Mouse (Mus musculus): ENCODE data around the gene Tom1l2. TPM values are rescaled to one million over a fixed set of nuclear protein-coding genes. Genes with fewer than 3 reads are reported as not detected.

The Tom1l2 gene
- polyA plus RNA-seq, 1 experiment from 2014 or later, result 9.0 TPM

DNA sequence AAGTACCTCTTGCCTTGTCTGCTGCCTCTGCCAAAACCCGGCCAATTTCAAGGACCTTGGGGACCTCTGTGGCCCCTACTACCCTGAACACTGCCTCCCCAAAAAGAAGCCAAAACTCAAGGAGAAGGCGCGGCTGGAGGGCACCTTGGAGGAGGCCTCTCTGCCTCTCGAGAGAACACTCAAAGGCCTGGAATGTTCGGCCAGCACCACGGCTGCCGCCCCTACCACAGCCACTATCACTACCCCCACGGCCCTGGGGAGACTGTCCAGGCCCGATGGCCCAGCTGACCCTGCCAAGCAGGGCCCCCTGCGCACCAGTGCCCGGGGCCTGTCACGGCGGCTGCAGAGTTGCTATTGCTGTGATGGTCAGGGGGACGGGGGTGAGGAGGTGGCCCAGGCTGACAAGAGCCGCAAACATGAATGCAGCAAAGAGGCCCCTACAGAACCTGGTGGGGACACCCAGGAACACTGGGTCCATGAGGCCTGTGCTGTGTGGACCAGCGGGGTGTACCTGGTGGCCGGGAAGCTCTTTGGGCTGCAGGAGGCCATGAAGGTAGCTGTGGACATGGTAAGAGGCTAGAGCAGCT, 162.6 kb downstream of the Tom1l2 start:
- 93% methylated on average over 17 of the region's 17 CpGs for WGBS
- no peak for DNase-seq (ENCODE audit: low spot score)
- no peak overlapping the region for H3K27ac ChIP-seq (replicated peaks; ENCODE audit: low read depth, low read length)

DNA sequence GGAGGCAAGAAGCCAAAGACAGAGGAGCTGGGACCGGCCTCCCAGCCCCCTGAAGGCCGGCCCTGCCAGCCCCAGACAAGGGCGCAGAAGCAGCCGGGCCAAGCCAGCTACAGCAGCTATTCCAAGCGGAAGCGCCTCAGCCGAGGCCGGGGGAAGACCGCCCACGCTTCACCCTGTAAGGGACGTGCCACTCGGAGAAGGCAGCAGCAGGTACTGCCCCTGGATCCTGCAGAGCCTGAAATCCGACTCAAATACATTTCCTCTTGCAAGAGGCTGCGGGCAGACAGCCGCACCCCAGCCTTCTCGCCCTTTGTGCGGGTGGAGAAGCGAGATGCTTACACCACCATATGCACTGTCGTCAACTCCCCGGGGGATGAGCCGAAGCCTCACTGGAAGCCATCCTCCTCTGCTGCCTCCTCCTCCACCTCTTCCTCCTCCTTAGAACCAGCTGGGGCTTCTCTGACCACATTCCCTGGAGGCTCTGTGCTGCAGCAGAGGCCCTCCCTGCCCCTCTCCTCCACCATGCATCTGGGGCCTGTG, 163.1 kb downstream of the Tom1l2 start:
- Histone ChIP-seq H3K36me3 (replicated peaks; ENCODE audit: control insufficient read depth, insufficient read depth, low read depth, low read length) (peaks cover 51% of the 10 kb centered on the region), H3K27me3 (ENCODE audit: control insufficient read depth, insufficient read depth, low read length) (no peaks in the 10 kb centered on the region), H3K4me1 (ENCODE audit: control insufficient read depth, insufficient read depth, low read length) (peaks cover 2% of the 10 kb centered on the region; the same call in 1 of the 2 replicates), H3K9me3 (replicated peaks; ENCODE audit: control insufficient read depth, low read length) (peaks cover 2% of the 10 kb centered on the region; the same call in 1 of the 2 replicates), H3K9ac (replicated peaks; ENCODE audit: low read length) (no peak overlapping the region), H3K4me2 (ENCODE audit: low read depth, low read length) (no peak overlapping the region), H3K27ac (replicated peaks; ENCODE audit: low read depth, low read length) (no peak overlapping the region; the same call in 1 of the 2 replicates), H3K4me3 (ENCODE audit: low read depth, low read length) (no peak overlapping the region)
- ATAC-seq (replicated peaks; ENCODE audit: insufficient number of reproducible peaks, low FRiP score, low TSS enrichment, low read depth) (no peak), DNase-seq (ENCODE audit: low spot score) (no peak)
- WGBS, result 86% methylated on average over 21 of the region's 21 CpGs

More for the DNA sequence above, 162.6 kb downstream of the Tom1l2 start:
- Histone ChIP-seq H3K27me3 (ENCODE audit: control insufficient read depth, insufficient read depth, low read length) (no peaks in the 10 kb centered on the region), H3K4me3 (ENCODE audit: low read depth, low read length) (no peak overlapping the region), H3K9ac (replicated peaks; ENCODE audit: low read length) (no peak overlapping the region), H3K4me1 (ENCODE audit: control insufficient read depth, insufficient read depth, low read length) (no peaks in the 10 kb centered on the region), H3K9me3 (replicated peaks; ENCODE audit: control insufficient read depth, low read length) (peaks cover 4% of the 10 kb centered on the region; the same call in 1 of the 2 replicates), H3K36me3 (replicated peaks; ENCODE audit: control insufficient read depth, insufficient read depth, low read depth, low read length) (peaks cover 55% of the 10 kb centered on the region), H3K4me2 (ENCODE audit: low read depth, low read length) (no peak overlapping the region)
- no peak for ATAC-seq (replicated peaks; ENCODE audit: insufficient number of reproducible peaks, low FRiP score, low TSS enrichment, low read depth)

DNA sequence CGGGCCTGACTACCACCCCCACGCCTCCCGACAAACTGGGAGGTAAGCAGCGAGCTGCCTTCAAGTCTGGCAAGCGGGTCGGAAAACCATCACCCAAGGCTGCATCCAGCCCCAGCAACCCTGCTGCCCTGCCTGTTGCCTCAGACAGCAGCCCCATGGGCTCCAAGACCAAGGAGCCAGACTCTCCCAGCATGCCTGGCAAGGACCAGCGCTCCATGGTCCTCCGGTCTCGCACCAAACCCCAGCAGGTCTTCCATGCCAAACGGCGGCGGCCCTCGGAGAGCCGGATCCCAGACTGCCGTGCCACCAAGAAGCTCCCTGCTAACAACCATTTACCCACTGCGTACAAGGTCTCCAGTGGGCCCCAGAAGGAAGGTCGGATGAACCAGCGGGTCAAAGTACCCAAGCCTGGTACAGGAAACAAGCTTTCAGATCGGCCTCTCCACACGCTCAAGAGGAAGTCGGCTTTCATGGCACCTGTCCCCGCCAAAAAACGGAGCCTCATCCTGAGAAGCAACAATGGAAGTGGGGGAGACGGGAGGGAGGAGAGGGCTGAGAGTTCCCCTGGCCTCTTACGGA, 164.3 kb downstream of the Tom1l2 start:
- Histone ChIP-seq H3K9ac (replicated peaks; ENCODE audit: low read length) (no peak overlapping the region), H3K36me3 (replicated peaks; ENCODE audit: control insufficient read depth, insufficient read depth, low read depth, low read length) (peaks cover 40% of the 10 kb centered on the region), H3K27me3 (ENCODE audit: control insufficient read depth, insufficient read depth, low read length) (no peaks in the 10 kb centered on the region), H3K4me1 (ENCODE audit: control insufficient read depth, insufficient read depth, low read length) (peaks cover 5% of the 10 kb centered on the region; the same call in 1 of the 2 replicates), H3K27ac (replicated peaks; ENCODE audit: low read depth, low read length) (no peak overlapping the region), H3K9me3 (replicated peaks; ENCODE audit: control insufficient read depth, low read length) (no peaks in the 10 kb centered on the region), H3K4me3 (ENCODE audit: low read depth, low read length) (no peak overlapping the region), H3K4me2 (ENCODE audit: low read depth, low read length) (no peak overlapping the region)
- WGBS, result 89% methylated on average over 25 of the region's 25 CpGs
- ATAC-seq (replicated peaks; ENCODE audit: insufficient number of reproducible peaks, low FRiP score, low TSS enrichment, low read depth) (no peak), DNase-seq (ENCODE audit: low spot score) (no peak)

DNA sequence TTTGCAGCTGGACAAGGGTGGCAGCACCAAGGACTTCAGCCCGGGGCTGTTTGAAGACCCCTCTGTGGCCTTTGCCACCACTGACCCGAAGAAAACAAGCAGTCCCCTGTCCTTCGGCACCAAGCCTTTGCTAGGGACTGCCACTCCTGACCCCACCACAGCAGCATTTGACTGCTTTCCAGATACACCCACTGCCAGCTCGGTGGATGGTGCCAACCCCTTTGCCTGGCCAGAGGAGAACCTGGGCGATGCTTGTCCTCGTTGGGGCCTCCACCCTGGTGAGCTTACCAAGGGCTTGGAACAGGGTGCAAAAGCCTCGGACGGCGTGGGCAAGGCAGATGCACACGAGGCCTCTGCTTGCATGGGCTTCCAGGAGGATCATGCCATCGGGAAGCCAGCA, 165.6 kb downstream of the Tom1l2 start:
- Histone ChIP-seq H3K27ac (replicated peaks; ENCODE audit: low read depth, low read length) (no peak overlapping the region), H3K4me2 (ENCODE audit: low read depth, low read length) (no peak overlapping the region), H3K9ac (replicated peaks; ENCODE audit: low read length) (no peak overlapping the region), H3K4me3 (ENCODE audit: low read depth, low read length) (no peak overlapping the region), H3K27me3 (ENCODE audit: control insufficient read depth, insufficient read depth, low read length) (no peaks in the 10 kb centered on the region), H3K9me3 (replicated peaks; ENCODE audit: control insufficient read depth, low read length) (no peaks in the 10 kb centered on the region), H3K36me3 (replicated peaks; ENCODE audit: control insufficient read depth, insufficient read depth, low read depth, low read length) (peaks cover 40% of the 10 kb centered on the region), H3K4me1 (ENCODE audit: control insufficient read depth, insufficient read depth, low read length) (peaks cover 13% of the 10 kb centered on the region)
- 80% methylated on average over 11 of the region's 11 CpGs for WGBS
- ATAC-seq (replicated peaks; ENCODE audit: insufficient number of reproducible peaks, low FRiP score, low TSS enrichment, low read depth) (no peak), DNase-seq (ENCODE audit: low spot score) (no peak)

DNA sequence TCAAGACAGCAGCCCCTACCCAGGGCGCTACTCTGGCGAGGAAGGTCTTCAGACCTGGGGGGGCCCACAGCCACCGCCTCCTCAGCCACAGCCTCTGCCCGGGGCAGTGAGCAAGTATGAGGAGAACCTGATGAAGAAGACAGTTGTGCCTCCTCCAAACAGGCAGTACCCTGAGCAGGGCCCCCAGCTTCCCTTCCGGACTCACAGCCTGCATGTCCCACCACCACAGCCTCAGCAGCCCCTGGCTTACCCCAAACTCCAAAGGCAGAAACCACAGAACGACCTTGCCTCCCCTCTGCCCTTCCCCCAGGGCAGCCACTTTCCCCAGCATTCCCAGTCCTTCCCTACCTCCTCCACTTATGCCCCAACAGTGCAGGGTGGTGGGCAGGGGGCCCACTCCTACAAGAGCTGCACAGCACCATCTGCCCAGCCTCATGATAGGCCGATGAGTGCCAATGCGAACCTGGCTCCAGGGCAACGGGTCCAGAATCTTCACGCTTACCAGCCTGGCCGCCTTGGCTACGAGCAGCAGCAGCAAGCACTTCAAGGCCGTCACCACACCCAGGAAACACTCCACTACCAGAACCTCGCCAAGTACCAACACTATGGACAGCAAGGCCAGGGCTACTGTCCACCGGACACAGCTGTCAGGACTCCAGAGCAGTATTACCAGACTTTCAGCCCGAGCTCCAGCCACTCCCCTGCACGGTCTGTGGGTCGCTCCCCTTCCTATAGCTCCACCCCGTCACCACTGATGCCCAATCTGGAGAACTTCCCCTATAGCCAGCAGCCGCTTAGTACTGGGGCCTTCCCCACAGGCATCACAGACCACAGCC, 167.1 kb downstream of the Tom1l2 start:
- WGBS, result 88% methylated on average over 20 of the region's 20 CpGs
- H3K9me3 ChIP-seq (replicated peaks; ENCODE audit: control insufficient read depth, low read length), result no peaks in the 10 kb centered on the region
- H3K27me3 ChIP-seq (ENCODE audit: control insufficient read depth, insufficient read depth, low read length), result no peaks in the 10 kb centered on the region
- no peak overlapping the region for H3K27ac ChIP-seq (replicated peaks; ENCODE audit: low read depth, low read length)
- H3K36me3 ChIP-seq (replicated peaks; ENCODE audit: control insufficient read depth, insufficient read depth, low read depth, low read length), result peaks cover 38% of the 10 kb centered on the region
- H3K4me3 ChIP-seq (ENCODE audit: low read depth, low read length), result no peak overlapping the region
- no peak overlapping the region for H3K9ac ChIP-seq (replicated peaks; ENCODE audit: low read length)
- H3K4me2 ChIP-seq (ENCODE audit: low read depth, low read length), result no peak overlapping the region
- DNase-seq (ENCODE audit: low spot score) (no peak), ATAC-seq (replicated peaks; ENCODE audit: insufficient number of reproducible peaks, low FRiP score, low TSS enrichment, low read depth) (no peak)
- peaks cover 19% of the 10 kb centered on the region for H3K4me1 ChIP-seq (ENCODE audit: control insufficient read depth, insufficient read depth, low read length)

DNA sequence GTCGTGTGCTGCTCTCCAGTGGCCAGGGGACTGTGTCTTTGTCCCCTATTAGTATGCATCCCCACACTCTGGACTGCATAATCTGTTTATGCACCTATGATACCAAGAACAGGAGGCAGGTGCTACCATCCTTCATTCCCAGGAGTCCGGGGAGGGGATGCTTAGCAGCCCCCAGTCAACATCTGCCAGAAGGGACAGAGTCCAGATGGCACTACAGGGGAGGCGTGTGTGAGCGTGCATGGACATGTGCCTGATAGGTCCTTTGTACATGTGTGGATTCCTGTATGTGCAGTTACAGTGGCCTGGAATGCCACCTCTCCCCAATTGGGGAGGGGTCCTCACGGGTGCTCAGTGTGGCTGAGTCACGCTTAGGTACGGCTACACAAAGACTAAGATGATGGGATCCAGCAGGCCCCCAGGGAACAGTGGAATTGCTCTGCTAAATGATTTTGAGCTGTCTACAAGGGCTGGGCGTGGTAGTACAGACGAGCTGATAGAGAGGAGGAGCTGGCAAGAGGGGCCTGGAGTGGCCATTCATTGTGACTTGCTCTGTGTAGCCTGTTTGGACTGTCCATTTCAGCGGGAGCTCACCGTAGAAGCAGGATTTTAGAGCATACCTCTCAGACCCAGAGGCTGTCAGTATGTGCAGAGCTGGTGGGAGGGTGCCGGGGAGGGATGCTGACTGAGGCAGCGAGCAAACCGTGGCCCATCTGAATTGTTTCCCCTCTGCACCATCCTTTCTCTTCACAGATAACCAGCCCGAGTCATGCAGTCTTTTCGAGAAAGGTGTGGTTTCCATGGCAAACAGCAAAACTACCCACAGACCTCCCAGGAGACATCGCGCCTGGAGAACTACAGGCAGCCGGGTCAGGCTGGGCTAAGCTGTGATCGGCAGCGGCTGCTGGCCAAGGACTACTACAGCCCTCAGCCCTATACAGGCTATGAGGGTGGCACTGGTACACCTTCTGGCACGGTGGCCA, 168.1 kb downstream of the Tom1l2 start:
- DNase-seq (ENCODE audit: low spot score), result no peak
- H3K4me1 ChIP-seq (ENCODE audit: control insufficient read depth, insufficient read depth, low read length), result peaks cover 21% of the 10 kb centered on the region
- no peak for ATAC-seq (replicated peaks; ENCODE audit: insufficient number of reproducible peaks, low FRiP score, low TSS enrichment, low read depth)
- H3K27me3 ChIP-seq (ENCODE audit: control insufficient read depth, insufficient read depth, low read length), result no peaks in the 10 kb centered on the region
- H3K9ac ChIP-seq (replicated peaks; ENCODE audit: low read length), result no peak overlapping the region
- H3K4me3 ChIP-seq (ENCODE audit: low read depth, low read length), result no peak overlapping the region
- 0 out of 2 replicates have a peak overlapping the region, but pooled peaks have one; percentile 28 for H3K27ac ChIP-seq (replicated peaks; ENCODE audit: low read depth, low read length)
- no peak overlapping the region for H3K4me2 ChIP-seq (ENCODE audit: low read depth, low read length)
- H3K9me3 ChIP-seq (replicated peaks; ENCODE audit: control insufficient read depth, low read length), result no peaks in the 10 kb centered on the region
- WGBS, result 57% methylated on average over 22 of the region's 22 CpGs
- peaks cover 29% of the 10 kb centered on the region for H3K36me3 ChIP-seq (replicated peaks; ENCODE audit: control insufficient read depth, insufficient read depth, low read depth, low read length)

DNA sequence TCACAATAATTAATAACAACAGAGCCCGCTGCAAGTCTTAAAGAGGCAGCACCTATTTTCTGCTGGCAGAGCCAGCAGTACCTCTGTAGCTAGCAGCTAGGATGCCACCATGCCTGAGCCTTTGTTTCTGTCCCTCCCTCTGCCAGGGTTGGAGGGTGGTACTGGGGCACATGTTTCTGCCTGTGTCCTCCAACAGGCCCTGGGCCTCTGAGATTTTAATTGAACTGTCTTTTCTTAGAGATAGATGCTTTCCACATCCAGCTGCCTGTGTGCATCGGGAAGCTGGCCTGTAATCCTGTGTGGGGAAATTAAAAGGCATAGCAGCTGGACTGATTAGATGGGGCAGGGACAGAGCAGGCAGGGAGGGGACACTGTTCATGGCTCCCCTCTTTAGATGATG, 170.0 kb downstream of the Tom1l2 start:
- H3K27me3 ChIP-seq (ENCODE audit: control insufficient read depth, insufficient read depth, low read length), result no peaks in the 10 kb centered on the region
- no peak overlapping the region for H3K4me2 ChIP-seq (ENCODE audit: low read depth, low read length)
- H3K4me1 ChIP-seq (ENCODE audit: control insufficient read depth, insufficient read depth, low read length), result peaks cover 25% of the 10 kb centered on the region
- ATAC-seq (replicated peaks; ENCODE audit: insufficient number of reproducible peaks, low FRiP score, low TSS enrichment, low read depth) (no peak), DNase-seq (ENCODE audit: low spot score) (no peak)
- H3K36me3 ChIP-seq (replicated peaks; ENCODE audit: control insufficient read depth, insufficient read depth, low read depth, low read length), result peaks cover 15% of the 10 kb centered on the region
- WGBS, result 58% methylated on average over 2 of the region's 2 CpGs
- H3K27ac ChIP-seq (replicated peaks; ENCODE audit: low read depth, low read length), result no peak overlapping the region
- no peak overlapping the region for H3K9ac ChIP-seq (replicated peaks; ENCODE audit: low read length)
- no peak overlapping the region for H3K4me3 ChIP-seq (ENCODE audit: low read depth, low read length)
- no peaks in the 10 kb centered on the region for H3K9me3 ChIP-seq (replicated peaks; ENCODE audit: control insufficient read depth, low read length)
